Mouse (Mus musculus): ENCODE measurements at regions not wholly inside any gene's neighbourhood (a gene's known extent, or its start where the extent isn't known, plus 50 kb on each side); places are given as distances from the start of the nearest gene placed in this dataset.

- no peak for DNase-seq (ENCODE audit: low spot score)
These were observed 601.2 kb downstream of the Dok5 start for GRCm38 (mm10) chr2:171332826-171333225.

GRCm38 (mm10) chr2:171331529-171331928 lies 599.9 kb downstream of the Dok5 start:
- DNase-seq (ENCODE audit: low spot score): no peak

- DNase-seq (ENCODE audit: low spot score): no peak
These were observed 595.3 kb downstream of the Dok5 start for GRCm38 (mm10) chr2:171326909-171327308.

- DNase-seq (ENCODE audit: low spot score): no peak
These were observed 576.9 kb downstream of the Dok5 start for GRCm38 (mm10) chr2:171308486-171308885.

GRCm38 (mm10) chr2:171306000-171306399 lies 574.4 kb downstream of the Dok5 start:
- no peak for DNase-seq (ENCODE audit: low spot score)

GRCm38 (mm10) chr2:171298519-171298918 lies 566.9 kb downstream of the Dok5 start:
- DNase-seq (ENCODE audit: low spot score): no peak

- no peak for DNase-seq (ENCODE audit: low spot score)
These were observed 564.0 kb downstream of the Dok5 start for GRCm38 (mm10) chr2:171295603-171296002.

- DNase-seq (ENCODE audit: low spot score): no peak
These were observed 561.0 kb downstream of the Dok5 start for GRCm38 (mm10) chr2:171292579-171292978.

GRCm38 (mm10) chr2:171285719-171286394 lies 554.2 kb downstream of the Dok5 start:
- no peak for DNase-seq (ENCODE audit: low spot score)

- no peak for DNase-seq (ENCODE audit: low spot score)
These were observed 548.5 kb downstream of the Dok5 start for GRCm38 (mm10) chr2:171280132-171280531.

- DNase-seq (ENCODE audit: low spot score): no peak
These were observed 547.7 kb downstream of the Dok5 start for GRCm38 (mm10) chr2:171279319-171279718.

- DNase-seq (ENCODE audit: low spot score): no peak
These were observed 521.6 kb downstream of the Dok5 start for GRCm38 (mm10) chr2:171253194-171253593.

GRCm38 (mm10) chr2:171245391-171245790 lies 513.8 kb downstream of the Dok5 start:
- no peak for DNase-seq (ENCODE audit: low spot score)

GRCm38 (mm10) chr2:171242356-171242755 lies 510.7 kb downstream of the Dok5 start:
- no peak for DNase-seq (ENCODE audit: low spot score)

GRCm38 (mm10) chr2:171237276-171237960 lies 505.8 kb downstream of the Dok5 start:
- DNase-seq (ENCODE audit: low spot score): peak; percentile 6

- no peak for DNase-seq (ENCODE audit: low spot score)
These were observed 501.2 kb downstream of the Dok5 start for GRCm38 (mm10) chr2:171232812-171233211.

GRCm38 (mm10) chr2:171231288-171232050 lies 499.9 kb downstream of the Dok5 start:
- DNase-seq (ENCODE audit: low spot score): no peak

- DNase-seq (ENCODE audit: low spot score): no peak
These were observed 498.9 kb downstream of the Dok5 start for GRCm38 (mm10) chr2:171230536-171230935.

GRCm38 (mm10) chr2:171228229-171228628 lies 496.6 kb downstream of the Dok5 start:
- DNase-seq (ENCODE audit: low spot score): peak; percentile 6

- no peak for DNase-seq (ENCODE audit: low spot score)
These were observed 482.2 kb downstream of the Dok5 start for GRCm38 (mm10) chr2:171213792-171214191.

- peak; percentile 3 for DNase-seq (ENCODE audit: low spot score)
These were observed 464.9 kb downstream of the Dok5 start for GRCm38 (mm10) chr2:171196472-171196871.

GRCm38 (mm10) chr2:171192181-171192580 lies 460.6 kb downstream of the Dok5 start:
- DNase-seq (ENCODE audit: low spot score): no peak
